Mouse (Mus musculus): Measurements from ENCODE around the gene Pcdh9. TPM values are rescaled to one million over a fixed set of nuclear protein-coding genes. Genes with fewer than 3 reads are reported as not detected.

Pcdh9 gene
- polyA plus RNA-seq, 1 experiment from 2014 or later = 71.7 TPM

GRCm38 (mm10) chr14:93762855-93763254, 127.6 kb downstream of the Pcdh9 start:
- WGBS = 87% methylated on average over 2 of the region's 2 CpGs
- H3K27ac ChIP-seq (replicated peaks) = no peak overlapping the region

GRCm38 (mm10) chr14:93734077-93734673, 156.3 kb downstream of the Pcdh9 start:
- Histone ChIP-seq H3K36me3 (no peaks in the 10 kb centered on the region), H3K9ac (replicated peaks) (no peak overlapping the region), H3K27me3 (no peaks in the 10 kb centered on the region), H3K4me3 (no peak overlapping the region), H3K4me1 (no peaks in the 10 kb centered on the region), H3K9me3 (no peaks in the 10 kb centered on the region), H3K27ac (replicated peaks) (no peak overlapping the region), H3K4me2 (replicated peaks) (no peak overlapping the region)
- no peak for ATAC-seq (ENCODE audit: low FRiP score, low read depth)
- WGBS = 73% methylated on average over 10 of the region's 10 CpGs

More at GRCm38 (mm10) chr14:93762855-93763254, 127.6 kb downstream of the Pcdh9 start:
- no peaks in the 10 kb centered on the region for H3K4me1 ChIP-seq
- H3K27me3 ChIP-seq = no peaks in the 10 kb centered on the region
- no peak overlapping the region for H3K4me3 ChIP-seq
- no peak overlapping the region for H3K9ac ChIP-seq (replicated peaks)
- no peaks in the 10 kb centered on the region for H3K9me3 ChIP-seq
- H3K4me2 ChIP-seq (replicated peaks) = no peak overlapping the region
- ATAC-seq (ENCODE audit: low FRiP score, low read depth) = no peak
- H3K36me3 ChIP-seq = no peaks in the 10 kb centered on the region

GRCm38 (mm10) chr14:93725798-93726197, 164.7 kb downstream of the Pcdh9 start:
- Histone ChIP-seq H3K9me3 (no peaks in the 10 kb centered on the region), H3K9ac (replicated peaks) (no peak overlapping the region), H3K4me2 (replicated peaks) (no peak overlapping the region), H3K4me3 (no peak overlapping the region), H3K36me3 (no peaks in the 10 kb centered on the region), H3K4me1 (no peaks in the 10 kb centered on the region), H3K27me3 (no peaks in the 10 kb centered on the region), H3K27ac (replicated peaks) (no peak overlapping the region)
- 83% methylated on average over 1 of the region's 1 CpGs for WGBS
- ATAC-seq (ENCODE audit: low FRiP score, low read depth) = no peak

- Histone ChIP-seq H3K27me3 (no peaks in the 10 kb centered on the region), H3K9me3 (no peaks in the 10 kb centered on the region), H3K27ac (replicated peaks) (no peak overlapping the region), H3K9ac (replicated peaks) (no peak overlapping the region), H3K4me3 (no peak overlapping the region), H3K36me3 (no peaks in the 10 kb centered on the region), H3K4me1 (no peaks in the 10 kb centered on the region), H3K4me2 (replicated peaks) (no peak overlapping the region)
- 79% methylated on average over 1 of the region's 1 CpGs for WGBS
- ATAC-seq (ENCODE audit: low FRiP score, low read depth) = no peak
These were observed 171.3 kb downstream of the Pcdh9 start for GRCm38 (mm10) chr14:93719208-93719607.

- Histone ChIP-seq H3K27ac (replicated peaks) (no peak overlapping the region), H3K9me3 (no peaks in the 10 kb centered on the region), H3K36me3 (no peaks in the 10 kb centered on the region), H3K4me1 (0 out of 2 replicates have a peak, but pooled peaks cover 5% of the 10 kb centered on the region), H3K4me2 (replicated peaks) (no peak overlapping the region), H3K4me3 (no peak overlapping the region), H3K9ac (replicated peaks) (no peak overlapping the region), H3K27me3 (no peaks in the 10 kb centered on the region)
- ATAC-seq (ENCODE audit: low FRiP score, low read depth) = no peak
- 61% methylated on average over 12 of the region's 12 CpGs for WGBS
These were observed 177.1 kb downstream of the Pcdh9 start for GRCm38 (mm10) chr14:93713250-93713935.

GRCm38 (mm10) chr14:93708651-93709050, 181.8 kb downstream of the Pcdh9 start:
- Histone ChIP-seq H3K9ac (replicated peaks) (no peak overlapping the region), H3K36me3 (no peaks in the 10 kb centered on the region), H3K4me3 (no peak overlapping the region), H3K27me3 (no peaks in the 10 kb centered on the region), H3K4me2 (replicated peaks) (no peak overlapping the region), H3K4me1 (0 out of 2 replicates have a peak, but pooled peaks cover 4% of the 10 kb centered on the region), H3K9me3 (no peaks in the 10 kb centered on the region), H3K27ac (replicated peaks) (no peak overlapping the region)
- ATAC-seq (ENCODE audit: low FRiP score, low read depth) = no peak
- WGBS = 79% methylated on average over 3 of the region's 3 CpGs

GRCm38 (mm10) chr14:93701385-93702101, 188.9 kb downstream of the Pcdh9 start:
- Histone ChIP-seq H3K27ac (replicated peaks) (peak overlapping the region; percentile 60), H3K36me3 (no peaks in the 10 kb centered on the region), H3K9ac (replicated peaks) (no peak overlapping the region), H3K4me2 (replicated peaks) (peak overlapping the region; percentile 41), H3K4me3 (peak overlapping the region; percentile 18), H3K27me3 (no peaks in the 10 kb centered on the region), H3K9me3 (no peaks in the 10 kb centered on the region), H3K4me1 (peaks cover 11% of the 10 kb centered on the region; the same call in 1 of the 2 replicates)
- ATAC-seq (ENCODE audit: low FRiP score, low read depth) = peak; percentile 85
- 21% methylated on average over 12 of the region's 12 CpGs for WGBS

GRCm38 (mm10) chr14:93700916-93701315, 189.6 kb downstream of the Pcdh9 start:
- Histone ChIP-seq H3K4me1 (peaks cover 11% of the 10 kb centered on the region; the same call in 1 of the 2 replicates), H3K9ac (replicated peaks) (no peak overlapping the region), H3K36me3 (no peaks in the 10 kb centered on the region), H3K27me3 (no peaks in the 10 kb centered on the region), H3K9me3 (no peaks in the 10 kb centered on the region), H3K27ac (replicated peaks) (peak overlapping the region; percentile 60; the same call in 1 of the 2 replicates), H3K4me3 (no peak overlapping the region), H3K4me2 (replicated peaks) (peak overlapping the region; percentile 41)
- WGBS = 68% methylated on average over 1 of the region's 1 CpGs
- no peak for ATAC-seq (ENCODE audit: low FRiP score, low read depth)

- Histone ChIP-seq H3K9ac (replicated peaks) (no peak overlapping the region), H3K27me3 (no peaks in the 10 kb centered on the region), H3K9me3 (peaks cover 2% of the 10 kb centered on the region; the same call in 1 of the 2 replicates), H3K4me1 (no peaks in the 10 kb centered on the region), H3K36me3 (no peaks in the 10 kb centered on the region), H3K4me2 (replicated peaks) (no peak overlapping the region), H3K4me3 (no peak overlapping the region), H3K27ac (replicated peaks) (no peak overlapping the region)
- ATAC-seq (ENCODE audit: low FRiP score, low read depth) = no peak
- 46% methylated on average over 1 of the region's 1 CpGs for WGBS
These were observed 205.8 kb downstream of the Pcdh9 start for GRCm38 (mm10) chr14:93684641-93685040.

GRCm38 (mm10) chr14:93675273-93676068, 215.0 kb downstream of the Pcdh9 start:
- Histone ChIP-seq H3K4me3 (no peak overlapping the region), H3K9me3 (peaks cover 5% of the 10 kb centered on the region; the same call in 1 of the 2 replicates), H3K36me3 (no peaks in the 10 kb centered on the region), H3K9ac (replicated peaks) (no peak overlapping the region), H3K4me1 (no peaks in the 10 kb centered on the region), H3K27me3 (no peaks in the 10 kb centered on the region), H3K27ac (replicated peaks) (no peak overlapping the region), H3K4me2 (replicated peaks) (no peak overlapping the region)
- ATAC-seq (ENCODE audit: low FRiP score, low read depth) = no peak
- WGBS = 86% methylated on average over 5 of the region's 5 CpGs

GRCm38 (mm10) chr14:93653986-93654757, 236.3 kb downstream of the Pcdh9 start:
- 66% methylated on average over 9 of the region's 9 CpGs for WGBS
- Histone ChIP-seq H3K27me3 (no peaks in the 10 kb centered on the region), H3K27ac (replicated peaks) (no peak overlapping the region), H3K9ac (replicated peaks) (no peak overlapping the region), H3K36me3 (no peaks in the 10 kb centered on the region), H3K4me1 (no peaks in the 10 kb centered on the region; the same call in 1 of the 2 replicates), H3K9me3 (no peaks in the 10 kb centered on the region), H3K4me2 (replicated peaks) (no peak overlapping the region), H3K4me3 (no peak overlapping the region)
- ATAC-seq (ENCODE audit: low FRiP score, low read depth) = no peak

All from midbrain, embryonic 12.5 days (tissue).